Mouse (Mus musculus): ENCODE results near the gene Il1rl2.
A peak's percentile ranks its signal among the peaks of the same experiment; 100 is the strongest.

GRCm38 (mm10) chr1:40378794-40379193, 54.4 kb downstream of the Il1rl2 start:
- TF ChIP-seq CTCF (IDR thresholded peaks at IDR 0.05; ENCODE audit: low read depth) (peak; percentile 99), EP300 (IDR thresholded peaks at IDR 0.05; ENCODE audit: low read depth) (no peak)

Measured in liver, postnatal 0 days (tissue).